Mouse (Mus musculus) stomach, embryonic 14.5 days (tissue): ENCODE results near the gene Olfr303. TPM values are rescaled to one million over a fixed set of nuclear protein-coding genes. Genes with fewer than 3 reads are reported as not detected.
"Not testable (repeated sequence)": the region's sequence is repeated elsewhere in the genome, so short reads cannot be mapped to it uniquely, and the experiment has no call there.

Experiments
- ATAC-seq: fragments of 200-750 bp; cut with Nextera tagmentation; 2 replicates; pipeline ENCODE4 v1.8.0; 2017; ENCODE audit warnings: low read depth, moderate TSS enrichment; ENCODE audit not compliant: insufficient number of reproducible peaks, insufficient read depth, low FRiP score
- H3K27ac ChIP-seq: fragments of 300-500 bp; sonication (generic); 2 replicates; pipeline ENCODE4 v1.5.1; 2014; ENCODE audit warnings: mild to moderate bottlenecking, low read length, moderate library complexity, mixed read lengths
- H3K27me3 ChIP-seq: fragments of 300-500 bp; sonication (generic); 2 replicates; pipeline ENCODE4 v1.6.1; 2014; ENCODE audit warnings: low read length, control low read depth, mixed read lengths; ENCODE audit not compliant: control insufficient read depth, insufficient read depth
- H3K36me3 ChIP-seq: fragments of 300-500 bp; sonication (generic); 2 replicates; pipeline ENCODE4 v1.6.1; 2014; ENCODE audit warnings: mild to moderate bottlenecking, control low read depth, low read length, moderate library complexity, mixed read lengths; ENCODE audit not compliant: control insufficient read depth, insufficient read depth
- H3K4me1 ChIP-seq: fragments of 300-500 bp; sonication (generic); 2 replicates; pipeline ENCODE4 v1.6.1; 2014; ENCODE audit warnings: low read length, control low read depth, mixed read lengths; ENCODE audit not compliant: control insufficient read depth, insufficient read depth
- H3K4me2 ChIP-seq: fragments of 300-500 bp; sonication (generic); replicated peaks from 2 replicates; pipeline ENCODE4 v1.6.1; 2014; ENCODE audit warnings: low read depth, low read length, control low read depth
- H3K4me3 ChIP-seq: fragments of 300-500 bp; sonication (generic); 2 replicates; pipeline ENCODE4 v1.5.1; 2014; ENCODE audit warnings: low read depth, low read length, control low read depth
- H3K9ac ChIP-seq: fragments of 300-500 bp; sonication (generic); replicated peaks from 2 replicates; pipeline ENCODE4 v1.6.1; 2014; ENCODE audit warnings: low read depth, mild to moderate bottlenecking, control low read depth, low read length, moderate library complexity, mixed read lengths
- H3K9me3 ChIP-seq: fragments of 300-500 bp; sonication (generic); 2 replicates; pipeline ENCODE4 v1.6.1; 2016; ENCODE audit warnings: low read depth, low read length, control low read depth; ENCODE audit not compliant: control insufficient read depth
- WGBS: fragments of 180-500 bp; shearing (Covaris S2); extraction: QIAGEN DNeasy Blood & Tissue Kit; methylation state at CpG from one replicate; pipeline ENCODE4 v1.1.7; 2014; 5-methylcytosine and 5-hydroxymethylcytosine counted together
- polyA plus RNA-seq: library from polyadenylated mRNA; unstranded; fragments of >200 nt; fragmentation: Nextera tagmentation; extraction: Ambion mirVana; gene quantifications from 2 replicates; pipeline ENCODE4 v1.2.1, GENCODE M21; 2014

Gene Olfr303
- polyA plus RNA-seq: not detected in 2 replicates

GRCm38 (mm10) chr7:86397689-86398088, at the start of gene Olfr303:
Gene Olfr303, minus strand, starts transcription at chr7:86397789.
- ATAC-seq: no peak
- no peaks in the 10 kb centered on the region for H3K9me3 ChIP-seq
- H3K4me1 ChIP-seq: no peaks in the 10 kb centered on the region
- no peaks in the 10 kb centered on the region for H3K36me3 ChIP-seq
- no peak within 1 kb of the TSS for H3K27ac ChIP-seq
- no peak within 1 kb of the TSS for H3K4me2 ChIP-seq
- H3K27me3 ChIP-seq: no peaks in the 10 kb centered on the region
- no peak within 1 kb of the TSS for H3K9ac ChIP-seq
- no peak within 1 kb of the TSS for H3K4me3 ChIP-seq

GRCm38 (mm10) chr7:86403546-86403945, 6.0 kb upstream of the Olfr303 start, which contains the start of gene Olfr301:
Gene Olfr301, plus strand, starts transcription at chr7:86403846.
- WGBS: 90% methylated on average over 2 of the region's 2 CpGs
- H3K4me1 ChIP-seq: no peaks in the 10 kb centered on the region
- ATAC-seq: no peak
- no peak within 1 kb of the TSS for H3K4me3 ChIP-seq
- H3K4me2 ChIP-seq: no peak within 1 kb of the TSS
- no peak within 1 kb of the TSS for H3K9ac ChIP-seq
- H3K9me3 ChIP-seq: no peaks in the 10 kb centered on the region
- H3K27ac ChIP-seq: no peak within 1 kb of the TSS
- no peaks in the 10 kb centered on the region for H3K36me3 ChIP-seq
- no peaks in the 10 kb centered on the region for H3K27me3 ChIP-seq

GRCm38 (mm10) chr7:86386558-86386957, 11.0 kb downstream of the Olfr303 start, which contains the start of gene Olfr304:
Gene Olfr304, minus strand, starts transcription at chr7:86386658.
- no peaks in the 10 kb centered on the region for H3K27me3 ChIP-seq
- no peak within 1 kb of the TSS for H3K4me2 ChIP-seq
- H3K36me3 ChIP-seq: no peaks in the 10 kb centered on the region
- no peak for ATAC-seq
- no peak within 1 kb of the TSS for H3K27ac ChIP-seq
- H3K4me3 ChIP-seq: no peak within 1 kb of the TSS
- WGBS: 63% methylated on average over 1 of the region's 1 CpGs
- H3K9me3 ChIP-seq: no peaks in the 10 kb centered on the region
- no peak within 1 kb of the TSS for H3K9ac ChIP-seq
- no peaks in the 10 kb centered on the region for H3K4me1 ChIP-seq

DNA sequence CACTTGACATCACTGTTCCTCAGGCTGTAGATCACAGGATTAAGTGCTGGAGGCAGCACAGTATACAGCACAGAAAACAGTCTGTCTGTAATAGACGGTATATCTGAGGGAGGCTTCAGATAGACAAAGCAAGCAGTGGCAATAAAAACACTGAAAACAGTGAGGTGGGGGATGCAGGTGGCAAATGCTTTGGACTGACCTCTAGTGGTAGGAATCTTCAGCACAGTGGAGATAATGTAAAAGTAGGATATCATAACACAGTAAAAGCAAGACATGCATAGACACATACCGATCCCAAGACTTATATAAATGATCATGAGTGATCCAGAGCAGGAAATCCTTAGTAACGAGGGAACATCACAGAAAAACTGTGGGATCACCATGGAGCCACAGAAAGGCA, 11.8 kb downstream of the Olfr303 start:
- H3K9me3 ChIP-seq: no peaks in the 10 kb centered on the region
- no peak overlapping the region for H3K4me2 ChIP-seq
- H3K4me3 ChIP-seq: no peak overlapping the region
- H3K27me3 ChIP-seq: no peaks in the 10 kb centered on the region
- 67% methylated on average over 3 of the region's 3 CpGs for WGBS
- no peak overlapping the region for H3K27ac ChIP-seq
- no peaks in the 10 kb centered on the region for H3K36me3 ChIP-seq
- no peak for ATAC-seq
- H3K4me1 ChIP-seq: no peaks in the 10 kb centered on the region
- H3K9ac ChIP-seq: no peak overlapping the region

GRCm38 (mm10) chr7:86366828-86367227, 30.8 kb downstream of the Olfr303 start, which contains the start of gene Olfr305:
Gene Olfr305, minus strand, starts transcription at chr7:86366928.
- WGBS: 88% methylated on average over 1 of the region's 1 CpGs
- ATAC-seq: no peak
- Histone ChIP-seq H3K4me2 (no peak within 1 kb of the TSS), H3K9me3 (no peaks in the 10 kb centered on the region), H3K27ac (no peak within 1 kb of the TSS), H3K4me1 (no peaks in the 10 kb centered on the region), H3K36me3 (no peaks in the 10 kb centered on the region), H3K27me3 (no peaks in the 10 kb centered on the region), H3K9ac (no peak within 1 kb of the TSS), H3K4me3 (no peak within 1 kb of the TSS)

DNA sequence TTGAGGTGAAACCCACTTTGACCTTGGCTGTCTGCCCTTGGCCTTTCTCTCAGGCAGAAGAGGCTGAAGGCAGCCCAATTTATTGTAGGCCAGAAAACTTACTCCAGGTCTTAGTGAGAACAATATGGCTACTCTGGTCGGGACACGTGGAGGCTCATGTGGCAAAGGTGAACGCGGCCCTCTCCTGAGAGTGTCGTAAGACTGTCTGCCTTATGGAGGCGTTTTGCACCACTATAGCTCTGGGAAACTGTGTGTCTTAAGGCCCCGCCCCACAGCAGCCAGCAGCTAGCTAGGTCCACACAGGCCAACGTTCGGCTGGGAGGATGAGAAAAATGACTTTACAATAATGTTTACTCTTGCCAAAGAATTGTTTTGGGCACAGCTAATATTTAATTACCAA, 51.3 kb downstream of the Olfr303 start:
- not testable (repeated sequence) for H3K4me3 ChIP-seq, H3K27ac ChIP-seq, H3K27me3 ChIP-seq, H3K36me3 ChIP-seq, H3K4me2 ChIP-seq, ATAC-seq, H3K9me3 ChIP-seq, H3K9ac ChIP-seq, H3K4me1 ChIP-seq
- WGBS: 84% methylated on average over 9 of the region's 9 CpGs

GRCm38 (mm10) chr7:86344253-86344652, 53.3 kb downstream of the Olfr303 start:
- Histone ChIP-seq H3K9ac (no peak overlapping the region), H3K4me2 (no peak overlapping the region), H3K27me3 (no peaks in the 10 kb centered on the region), H3K4me1 (no peaks in the 10 kb centered on the region), H3K4me3 (no peak overlapping the region), H3K36me3 (no peaks in the 10 kb centered on the region), H3K27ac (no peak overlapping the region), H3K9me3 (no peaks in the 10 kb centered on the region)
- no peak for ATAC-seq
- 67% methylated on average over 3 of the region's 3 CpGs for WGBS

DNA sequence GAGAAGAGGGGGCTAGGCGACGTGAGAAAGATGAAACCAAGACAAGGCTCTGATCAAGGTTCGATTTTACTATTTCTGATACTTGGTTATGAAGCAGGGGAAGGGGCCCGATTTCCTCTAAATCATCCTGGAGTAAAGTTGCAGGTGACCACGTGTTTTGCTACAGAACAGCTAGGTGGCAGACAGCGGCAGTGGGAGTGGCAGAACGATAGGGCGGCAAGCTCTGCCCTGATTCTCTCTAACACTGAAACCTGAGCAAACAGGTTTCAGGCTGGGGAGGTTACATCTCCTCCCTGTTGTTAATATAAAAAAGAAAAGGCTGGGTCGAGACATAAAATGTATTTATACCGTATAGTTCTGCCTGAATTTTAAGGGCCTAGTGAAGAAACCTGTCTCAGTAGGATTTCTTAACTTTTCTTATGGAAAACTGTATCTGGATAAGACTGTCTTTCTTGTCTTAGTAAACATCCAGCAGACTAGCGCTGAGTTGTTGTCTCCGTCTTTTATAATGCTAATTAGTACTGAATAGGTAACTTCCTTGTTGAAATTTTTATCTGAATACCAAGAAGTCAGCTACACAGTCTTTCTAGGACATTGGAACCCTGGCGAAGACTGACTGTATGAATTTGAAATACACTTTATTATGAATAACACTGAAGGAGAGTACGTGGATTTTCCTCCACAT, 54.6 kb downstream of the Olfr303 start:
- no peaks in the 10 kb centered on the region for H3K36me3 ChIP-seq
- no peak overlapping the region for H3K27ac ChIP-seq
- no peak overlapping the region for H3K4me3 ChIP-seq
- no peak for ATAC-seq
- no peak overlapping the region for H3K4me2 ChIP-seq
- WGBS: 69% methylated on average over 14 of the region's 14 CpGs
- H3K9me3 ChIP-seq: no peaks in the 10 kb centered on the region
- no peaks in the 10 kb centered on the region for H3K27me3 ChIP-seq
- H3K9ac ChIP-seq: no peak overlapping the region
- no peaks in the 10 kb centered on the region for H3K4me1 ChIP-seq
